ENCODE assay signal across 7 mouse cellular contexts in the genomic region with DNA sequence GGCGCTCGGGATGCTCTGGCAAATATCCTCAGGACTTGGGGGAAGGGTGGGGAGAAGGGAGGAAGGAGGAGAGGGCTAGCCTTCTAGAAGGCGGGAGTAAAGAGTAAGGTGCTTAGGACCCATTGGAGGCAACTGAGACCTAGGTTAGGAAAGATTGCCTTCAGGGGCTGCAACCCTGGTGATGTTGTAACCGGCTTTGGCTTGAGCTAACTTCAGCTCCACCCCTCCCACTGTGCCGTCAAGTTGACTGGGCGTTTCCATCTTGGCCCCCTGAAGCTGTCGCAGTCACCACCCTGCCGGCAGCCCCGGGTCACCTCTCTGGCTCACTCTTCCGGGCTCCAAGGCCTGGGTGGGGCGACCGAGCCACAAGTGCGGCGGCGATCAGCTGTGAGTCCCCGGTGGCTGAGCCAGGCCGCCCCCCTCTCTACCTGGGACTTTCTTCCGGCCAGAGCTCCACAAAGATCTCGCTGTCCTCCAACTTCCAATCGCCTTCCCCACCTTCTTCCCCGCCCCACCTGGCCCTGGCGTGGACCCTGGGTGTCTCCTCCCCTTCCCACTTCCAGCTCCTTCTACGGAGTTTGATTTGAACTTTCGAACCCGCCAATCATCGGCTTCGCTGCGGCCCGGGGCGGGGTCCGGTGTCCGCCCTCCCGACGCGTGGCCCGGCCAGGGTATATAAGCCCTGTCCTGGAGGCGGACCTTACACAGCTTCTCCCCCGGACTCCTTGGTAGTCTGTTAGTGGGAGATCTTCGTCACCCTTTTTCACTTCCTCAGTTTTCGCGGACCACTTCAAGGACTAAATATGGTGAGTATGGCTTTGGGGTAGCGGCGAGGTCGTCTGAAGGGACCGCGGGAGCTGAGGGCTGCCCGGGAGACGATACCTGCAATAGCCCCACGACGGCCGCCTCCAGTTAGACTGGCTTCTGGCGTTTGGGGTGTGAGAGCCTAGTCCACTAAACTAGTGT. TPM values are rescaled to one million over a fixed set of nuclear protein-coding genes. Genes with fewer than 3 reads are reported as not detected.
DNase-seq lines count a peak whose midpoint lies in the region; ATAC-seq and TF ChIP-seq lines count a peak whose summit lies in the region.

A gene (plus strand): TSS at position 273 of the 966 bp plus-strand sequence.

- H3K27ac ChIP-seq in cortical plate, adult 2 months (ENCODE audit: insufficient read depth, low read length) = no peak within 1 kb of the TSS
- peak within 1 kb of the TSS; percentile 97 for H3K27ac ChIP-seq in intestine, embryonic 15.5 days
- H3K27ac ChIP-seq in limb, embryonic 11.5 days (replicated peaks; ENCODE audit: low read depth, low read length) = peak within 1 kb of the TSS; percentile 48; the same call in 1 of the 2 replicates
- no peak within 1 kb of the TSS for H3K27ac ChIP-seq in midbrain, embryonic 13.5 days

- TF ChIP-seq CTCF in cortical plate, adult 2 months (IDR thresholded peaks at IDR 0.05; ENCODE audit: extremely low read depth, insufficient read depth, low read length) = no peak

- DNase-seq in T-cell, adult 2 months (ENCODE audit: low spot score) = peak; percentile 92
- peak; percentile 85 to 92 for DNase-seq in gastrocnemius, postnatal 4 days (ENCODE audit: low spot score in 2 of 2)
- DNase-seq in limb, embryonic 11.5 days (ENCODE audit: low spot score) = peak; percentile 95
- peak; percentile 98 for DNase-seq in spleen, postnatal 4 days (ENCODE audit: low spot score in 2 of 2)

- peak within 1 kb of the TSS; percentile 37 for H3K4me3 ChIP-seq in cortical plate, adult 2 months (ENCODE audit: insufficient read depth, low read length)
- H3K4me3 ChIP-seq in intestine, embryonic 15.5 days (replicated peaks) = peak within 1 kb of the TSS; percentile 61
- peak within 1 kb of the TSS; percentile 56 for H3K4me3 ChIP-seq in limb, embryonic 11.5 days (ENCODE audit: low read depth, low read length)
- H3K4me3 ChIP-seq in midbrain, embryonic 13.5 days (replicated peaks) = peak within 1 kb of the TSS; percentile 43

- peak within 1 kb of the TSS; percentile 72 for H3K9ac ChIP-seq in intestine, embryonic 15.5 days
- peak within 1 kb of the TSS; percentile 38 for H3K9ac ChIP-seq in limb, embryonic 11.5 days (ENCODE audit: low read length)
- H3K9ac ChIP-seq in midbrain, embryonic 13.5 days (replicated peaks) = peak within 1 kb of the TSS; percentile 54

- peak within 1 kb of the TSS; percentile 78 for H3K4me2 ChIP-seq in intestine, embryonic 15.5 days (replicated peaks)
- peak within 1 kb of the TSS; percentile 76 for H3K4me2 ChIP-seq in limb, embryonic 11.5 days (ENCODE audit: low read depth, severe bottlenecking)
- H3K4me2 ChIP-seq in midbrain, embryonic 13.5 days (replicated peaks) = peak within 1 kb of the TSS; percentile 74

- H3K9me3 ChIP-seq in intestine, embryonic 15.5 days = no peaks in the 10 kb centered on the region
- no peaks in the 10 kb centered on the region for H3K9me3 ChIP-seq in limb, embryonic 11.5 days (ENCODE audit: control insufficient read depth, low read length)
- no peaks in the 10 kb centered on the region for H3K9me3 ChIP-seq in midbrain, embryonic 13.5 days

- WGBS in intestine, embryonic 15.5 days = under 1% methylated on average over 52 of the region's 52 CpGs
- WGBS in limb, embryonic 11.5 days = under 1% methylated on average over 52 of the region's 52 CpGs
- under 1% methylated on average over 51 of the region's 52 CpGs for WGBS in midbrain, embryonic 13.5 days

- H3K27me3 ChIP-seq in intestine, embryonic 15.5 days (replicated peaks) = no peaks in the 10 kb centered on the region
- H3K27me3 ChIP-seq in limb, embryonic 11.5 days (ENCODE audit: control insufficient read depth, insufficient read depth, low read length) = no peaks in the 10 kb centered on the region
- peaks cover 21% of the 10 kb centered on the region for H3K27me3 ChIP-seq in midbrain, embryonic 13.5 days

- H3K36me3 ChIP-seq in intestine, embryonic 15.5 days = peaks cover 6% of the 10 kb centered on the region; the same call in 1 of the 2 replicates
- H3K36me3 ChIP-seq in limb, embryonic 11.5 days (ENCODE audit: control insufficient read depth, insufficient read depth, low read length) = peaks cover 2% of the 10 kb centered on the region; the same call in 1 of the 2 replicates
- no peaks in the 10 kb centered on the region for H3K36me3 ChIP-seq in midbrain, embryonic 13.5 days

- ATAC-seq in intestine, embryonic 15.5 days = peak; percentile 96
- peak; percentile 94 for ATAC-seq in limb, embryonic 11.5 days (ENCODE audit: insufficient number of reproducible peaks, low FRiP score, low TSS enrichment, low read depth)
- ATAC-seq in midbrain, embryonic 13.5 days = peak; percentile 74

- no peak for TF ChIP-seq POLR2A in cortical plate, adult 2 months (IDR thresholded peaks at IDR 0.05; ENCODE audit: extremely low read depth, insufficient read depth, low read length)

- H3K4me1 ChIP-seq in cortical plate, adult 2 months (ENCODE audit: control insufficient read depth, insufficient read depth, low read length) = no peaks in the 10 kb centered on the region
- peaks cover 26% of the 10 kb centered on the region; the same call in 1 of the 2 replicates for H3K4me1 ChIP-seq in intestine, embryonic 15.5 days (replicated peaks)
- H3K4me1 ChIP-seq in limb, embryonic 11.5 days (ENCODE audit: control insufficient read depth, insufficient read depth, low read length) = peaks cover 8% of the 10 kb centered on the region; the same call in 1 of the 2 replicates
- H3K4me1 ChIP-seq in midbrain, embryonic 13.5 days (replicated peaks) = peaks cover 28% of the 10 kb centered on the region

RNA-seq across cellular contexts. Expression of the gene that starts here (rescaled TPM):
- polyA plus RNA-seq in cortical plate, adult 2 months (2012; rRNA removed) = 5.5 and 7.1 TPM in 2 replicates
- total RNA-seq in gastrocnemius, postnatal 4 days (2021) = 10 to 100 TPM; 62.2 to 80.4 TPM
- polyA plus RNA-seq in intestine, embryonic 15.5 days (2015; fragmentation: Nextera tagmentation; extraction: Ambion mirVana) = 253 and 271 TPM in 2 replicates
- polyA plus RNA-seq in limb, embryonic 11.5 days (2014; fragmentation: Nextera tagmentation; extraction: Ambion mirVana) = 146 and 157 TPM in 2 replicates
- polyA plus RNA-seq in midbrain, embryonic 13.5 days (2015; fragmentation: Nextera tagmentation; extraction: Ambion mirVana) = 37.3 and 41.4 TPM in 2 replicates

Comparison
In these comparisons a context has a peak if more than half of its experiments do, and no peak if none do; other contexts are left out.
1. H3K27ac ChIP-seq: peak in intestine, embryonic 15.5 days (single experiment) and limb, embryonic 11.5 days (single experiment); none in cortical plate, adult 2 months (single experiment) and midbrain, embryonic 13.5 days (single experiment).
2. Peak in every context shown above with its lines, with median percentiles within 50 percentile points of each other: DNase-seq, H3K4me3 ChIP-seq, ATAC-seq, H3K4me2 ChIP-seq and H3K9ac ChIP-seq.